Mouse (Mus musculus): ENCODE results near the gene Gipc3. TPM values are rescaled to one million over a fixed set of nuclear protein-coding genes. Genes with fewer than 3 reads are reported as not detected.

Gipc3 gene
- 1 to 10 TPM; 1.3 to 2.2 (median 1.7) TPM for total RNA-seq (2022)

- no peak for DNase-seq (ENCODE audit: low spot score in 2 of 2)
Measured at GRCm38 (mm10) chr10:81342686-81343505, at the start of gene Gipc3. Gene Gipc3, minus strand, starts transcription at chr10:81343266.

- DNase-seq (ENCODE audit: low spot score in 2 of 2), result no peak
Measured at GRCm38 (mm10) chr10:81392781-81393185, 49.7 kb upstream of the Gipc3 start, which contains the start of gene Smim24. Gene Smim24, plus strand, starts transcription at chr10:81393051.

GRCm38 (mm10) chr10:81392270-81392669 is 49.2 kb upstream of the Gipc3 start:
- no peak for DNase-seq (ENCODE audit: low spot score in 2 of 2)

GRCm38 (mm10) chr10:81390678-81390965 is 47.6 kb upstream of the Gipc3 start:
- no peak for DNase-seq (ENCODE audit: low spot score in 2 of 2)

GRCm38 (mm10) chr10:81389801-81390677 is 47.0 kb upstream of the Gipc3 start:
- DNase-seq (ENCODE audit: low spot score in 2 of 2), result peak in 1 of 2 experiments; percentile 67

GRCm38 (mm10) chr10:81389373-81389772 is 46.3 kb upstream of the Gipc3 start:
- no peak for DNase-seq (ENCODE audit: low spot score in 2 of 2)

GRCm38 (mm10) chr10:81388505-81389055 is 45.5 kb upstream of the Gipc3 start, which contains the start of gene Gm48552:
Gene Gm48552, plus strand, starts transcription at chr10:81389005.
- no peak for DNase-seq (ENCODE audit: low spot score in 2 of 2)

- DNase-seq (ENCODE audit: low spot score in 2 of 2), result no peak
Measured at GRCm38 (mm10) chr10:81387716-81388115, 44.6 kb upstream of the Gipc3 start.

- DNase-seq (ENCODE audit: low spot score in 2 of 2), result no peak
Measured at GRCm38 (mm10) chr10:81385603-81386306, 42.7 kb upstream of the Gipc3 start.

GRCm38 (mm10) chr10:81384605-81384982 is 41.5 kb upstream of the Gipc3 start:
- no peak for DNase-seq (ENCODE audit: low spot score in 2 of 2)

- peak; percentile 98 to 99 for DNase-seq (ENCODE audit: low spot score in 2 of 2)
Measured at GRCm38 (mm10) chr10:81383802-81384604, 40.9 kb upstream of the Gipc3 start, which contains the start of the genes Dohh and Gm48551. Gene Dohh, plus strand, starts transcription at chr10:81384428. Gene Gm48551, plus strand, starts transcription at chr10:81384466.

GRCm38 (mm10) chr10:81382039-81382438 is 39.0 kb upstream of the Gipc3 start:
- DNase-seq (ENCODE audit: low spot score in 2 of 2), result no peak

GRCm38 (mm10) chr10:81379809-81380378 is 36.8 kb upstream of the Gipc3 start:
- no peak for DNase-seq (ENCODE audit: low spot score in 2 of 2)

- DNase-seq (ENCODE audit: low spot score in 2 of 2), result no peak
Measured at GRCm38 (mm10) chr10:81379183-81379553, 36.1 kb upstream of the Gipc3 start.

- peak; percentile 100 for DNase-seq (ENCODE audit: low spot score in 2 of 2)
Measured at GRCm38 (mm10) chr10:81378553-81379182, 35.6 kb upstream of the Gipc3 start.

GRCm38 (mm10) chr10:81377793-81378552 is 34.9 kb upstream of the Gipc3 start, which contains the start of gene Fzr1:
Gene Fzr1, minus strand, starts transcription at chr10:81378516.
- DNase-seq (ENCODE audit: low spot score in 2 of 2), result no peak

GRCm38 (mm10) chr10:81377362-81377664 is 34.2 kb upstream of the Gipc3 start:
- no peak for DNase-seq (ENCODE audit: low spot score in 2 of 2)

- no peak for DNase-seq (ENCODE audit: low spot score in 2 of 2)
Measured at GRCm38 (mm10) chr10:81376561-81377361, 33.7 kb upstream of the Gipc3 start.

Measured in layer of hippocampus, adult 8-10 months (tissue).